Mouse (Mus musculus) spleen, adult 2 months (tissue): ENCODE results near the gene Gm20518. TPM values are rescaled to one million over a fixed set of nuclear protein-coding genes. Genes with fewer than 3 reads are reported as not detected.

Source experiments
- DNase-seq, 2 experiments: peaks; one replicate each; pipeline versions ENCODE4 v3.0.0 to v3.0.0-alpha.2; 2012 to 2021; ENCODE audit warnings: low spot score in 2 of 2, low read depth in 1 of 2
- H3K27ac ChIP-seq: fragments of 200-500 bp; 2 replicates; pipeline ENCODE4 v1.5.1; 2012; ENCODE audit warnings: low read length, inconsistent platforms; ENCODE audit not compliant: insufficient read depth
- H3K27me3 ChIP-seq: fragments of 200-500 bp; 2 replicates; pipeline ENCODE4 v1.6.1; 2012; ENCODE audit warnings: mild to moderate bottlenecking, moderate library complexity, low read length, inconsistent platforms; ENCODE audit not compliant: control insufficient read depth, insufficient read depth
- H3K36me3 ChIP-seq: fragments of 200-500 bp; 2 replicates; pipeline ENCODE4 v1.6.1; 2012; ENCODE audit warnings: mild to moderate bottlenecking, low read length, inconsistent platforms; ENCODE audit not compliant: control insufficient read depth, insufficient read depth
- H3K4me1 ChIP-seq: fragments of 200-500 bp; 2 replicates; pipeline ENCODE4 v1.6.1; 2011; ENCODE audit warnings: inconsistent platforms; ENCODE audit not compliant: control insufficient read depth, insufficient read depth, insufficient read length
- H3K4me3 ChIP-seq: fragments of 200-500 bp; 2 replicates; pipeline ENCODE4 v1.5.1; 2011; ENCODE audit warnings: mild to moderate bottlenecking, inconsistent platforms; ENCODE audit not compliant: insufficient read depth, insufficient read length; ENCODE audit errors: extremely low read depth
- CTCF ChIP-seq: fragments of 200-500 bp; IDR thresholded peaks from 2 replicates; pipeline ENCODE4 v1.5.1; 2011; ENCODE audit warnings: mild to moderate bottlenecking, inconsistent platforms; ENCODE audit not compliant: insufficient read depth, insufficient read length, insufficient replicate concordance; ENCODE audit errors: extremely low read depth
- POLR2A ChIP-seq: fragments of 200-500 bp; IDR thresholded peaks from 2 replicates; pipeline ENCODE4 v1.6.1; 2011; ENCODE audit warnings: low read depth, low read length, inconsistent platforms
- WGBS: fragments of 180-500 bp; shearing (Covaris S2); methylation state at CpG from one replicate; pipeline ENCODE4 v1.1.7; 2018; 5-methylcytosine and 5-hydroxymethylcytosine counted together
- polyA plus RNA-seq: library from polyadenylated mRNA; depleted of rRNA; stranded (reverse); fragments of >200 nt; gene quantifications from 2 replicates; pipeline ENCODE4 v1.2.3, GENCODE M21; 2012

Gm20518 gene
- polyA plus RNA-seq, 1 experiment = 1.4 TPM

- no peaks in the 10 kb centered on the region for H3K27me3 ChIP-seq
- TF ChIP-seq CTCF = no peak
- no peak for TF ChIP-seq POLR2A
- H3K27ac ChIP-seq = no peak overlapping the region
- peaks cover 9% of the 10 kb centered on the region for H3K36me3 ChIP-seq
- peaks cover 4% of the 10 kb centered on the region; the same call in 1 of the 2 replicates for H3K4me1 ChIP-seq
- no peak for DNase-seq
- H3K4me3 ChIP-seq = no peak overlapping the region
These were observed 4.6 kb upstream of the Gm20518 start for GRCm38 (mm10) chr16:17896091-17896490.

GRCm38 (mm10) chr16:17893923-17894322 is 2.5 kb upstream of the Gm20518 start, which contains the start of gene Tssk1:
Gene Tssk1 (plus strand): TSS chr16:17894223.
- Histone ChIP-seq H3K36me3 (peaks cover 4% of the 10 kb centered on the region; the same call in 1 of the 2 replicates), H3K4me3 (no peak within 1 kb of the TSS), H3K27me3 (no peaks in the 10 kb centered on the region), H3K4me1 (peaks cover 10% of the 10 kb centered on the region; the same call in 1 of the 2 replicates), H3K27ac (no peak within 1 kb of the TSS)
- DNase-seq = no peak
- 79% methylated on average over 2 of the region's 2 CpGs for WGBS
- no peak for TF ChIP-seq POLR2A
- no peak for TF ChIP-seq CTCF

GRCm38 (mm10) chr16:17892606-17893005 is 1.1 kb upstream of the Gm20518 start:
- H3K4me3 ChIP-seq = no peak overlapping the region
- 42% methylated on average over 3 of the region's 3 CpGs for WGBS
- no peak for DNase-seq
- no peaks in the 10 kb centered on the region for H3K27me3 ChIP-seq
- H3K4me1 ChIP-seq = peaks cover 10% of the 10 kb centered on the region; the same call in 1 of the 2 replicates
- no peak overlapping the region for H3K27ac ChIP-seq
- no peaks in the 10 kb centered on the region for H3K36me3 ChIP-seq
- TF ChIP-seq CTCF = no peak
- no peak for TF ChIP-seq POLR2A

GRCm38 (mm10) chr16:17890917-17891566 is 429 bp downstream of the Gm20518 start:
- under 1% methylated on average over 44 of the region's 44 CpGs for WGBS
- DNase-seq = no peak
- peak overlapping the region; percentile 68 for H3K4me3 ChIP-seq
- H3K36me3 ChIP-seq = no peaks in the 10 kb centered on the region
- peak overlapping the region; percentile 72 for H3K27ac ChIP-seq
- TF ChIP-seq POLR2A (no peak), CTCF (no peak)
- H3K4me1 ChIP-seq = peaks cover 10% of the 10 kb centered on the region; the same call in 1 of the 2 replicates
- H3K27me3 ChIP-seq = no peaks in the 10 kb centered on the region

GRCm38 (mm10) chr16:17890342-17890727 is 1.1 kb downstream of the Gm20518 start:
- TF ChIP-seq CTCF (no peak), POLR2A (no peak)
- WGBS = 78% methylated on average over 2 of the region's 2 CpGs
- H3K27ac ChIP-seq = no peak overlapping the region
- H3K36me3 ChIP-seq = no peaks in the 10 kb centered on the region
- peak overlapping the region; percentile 68 for H3K4me3 ChIP-seq
- no peaks in the 10 kb centered on the region for H3K27me3 ChIP-seq
- H3K4me1 ChIP-seq = peaks cover 10% of the 10 kb centered on the region; the same call in 1 of the 2 replicates
- DNase-seq = no peak

GRCm38 (mm10) chr16:17889689-17890341 is 1.7 kb downstream of the Gm20518 start:
- no peak overlapping the region for H3K27ac ChIP-seq
- H3K4me1 ChIP-seq = peaks cover 10% of the 10 kb centered on the region; the same call in 1 of the 2 replicates
- TF ChIP-seq POLR2A = no peak
- TF ChIP-seq CTCF = no peak
- WGBS = 83% methylated on average over 6 of the region's 6 CpGs
- DNase-seq = no peak
- no peak overlapping the region for H3K4me3 ChIP-seq
- no peaks in the 10 kb centered on the region for H3K36me3 ChIP-seq
- H3K27me3 ChIP-seq = no peaks in the 10 kb centered on the region

GRCm38 (mm10) chr16:17884116-17884515 is 7.4 kb downstream of the Gm20518 start:
- Histone ChIP-seq H3K27ac (no peak overlapping the region), H3K4me1 (no peaks in the 10 kb centered on the region), H3K36me3 (no peaks in the 10 kb centered on the region; the same call in 1 of the 2 replicates), H3K4me3 (no peak overlapping the region), H3K27me3 (no peaks in the 10 kb centered on the region)
- 88% methylated on average over 6 of the region's 6 CpGs for WGBS
- no peak for DNase-seq
- no peak for TF ChIP-seq POLR2A
- TF ChIP-seq CTCF = no peak
